Mouse (Mus musculus): ENCODE measurements around the gene Galnt6.

Gene Galnt6

GRCm38 (mm10) chr15:100654271-100654670 lies 74.9 kb downstream of the Galnt6 start:
- no peak for DNase-seq (ENCODE audit: low spot score in 2 of 2)

GRCm38 (mm10) chr15:100651610-100652009 lies 77.6 kb downstream of the Galnt6 start:
- DNase-seq (ENCODE audit: low spot score in 2 of 2): peak; percentile 69 to 81

- no peak for DNase-seq (ENCODE audit: low spot score in 2 of 2)
Observed at GRCm38 (mm10) chr15:100650111-100650510, 79.1 kb downstream of the Galnt6 start.

GRCm38 (mm10) chr15:100646161-100646560 lies 83.0 kb downstream of the Galnt6 start:
- no peak for DNase-seq (ENCODE audit: low spot score in 2 of 2)

- DNase-seq (ENCODE audit: low spot score in 2 of 2): no peak
Observed at GRCm38 (mm10) chr15:100642451-100642850, 86.7 kb downstream of the Galnt6 start.

Data from urinary bladder, postnatal 36 days (tissue).